Mouse (Mus musculus): ENCODE measurements around the gene Galntl6. TPM values are rescaled to one million over a fixed set of nuclear protein-coding genes. Genes with fewer than 3 reads are reported as not detected.
"Not testable (repeated sequence)": the region's sequence is repeated elsewhere in the genome, so short reads cannot be mapped to it uniquely, and the experiment has no call there.

Gene Galntl6
- polyA plus RNA-seq, 1 experiment = 11.8 TPM

GRCm38 (mm10) chr8:57779551-57779950 lies 1132.9 kb downstream of the Galntl6 start:
- H3K4me1 ChIP-seq (ENCODE audit: control insufficient read depth, insufficient read depth, low read length) = no peaks in the 10 kb centered on the region; the same call in 1 of the 2 replicates
- H3K27ac ChIP-seq (ENCODE audit: insufficient read depth, low read length) = no peak overlapping the region
- no peak overlapping the region for H3K4me3 ChIP-seq (ENCODE audit: insufficient read depth, low read length)
- no peak for TF ChIP-seq CTCF (IDR thresholded peaks at IDR 0.05; ENCODE audit: extremely low read depth, insufficient read depth, low read length)
- TF ChIP-seq POLR2A (IDR thresholded peaks at IDR 0.05; ENCODE audit: extremely low read depth, insufficient read depth, low read length) = no peak

GRCm38 (mm10) chr8:57777988-57778721 lies 1134.3 kb downstream of the Galntl6 start:
- H3K4me3 ChIP-seq (ENCODE audit: insufficient read depth, low read length) = no peak overlapping the region
- H3K4me1 ChIP-seq (ENCODE audit: control insufficient read depth, insufficient read depth, low read length) = no peaks in the 10 kb centered on the region; the same call in 1 of the 2 replicates

GRCm38 (mm10) chr8:57776723-57777122 lies 1135.7 kb downstream of the Galntl6 start:
- no peak for TF ChIP-seq CTCF (IDR thresholded peaks at IDR 0.05; ENCODE audit: extremely low read depth, insufficient read depth, low read length)
- TF ChIP-seq POLR2A (IDR thresholded peaks at IDR 0.05; ENCODE audit: extremely low read depth, insufficient read depth, low read length) = no peak
- H3K4me1 ChIP-seq (ENCODE audit: control insufficient read depth, insufficient read depth, low read length) = peaks cover 2% of the 10 kb centered on the region; the same call in 1 of the 2 replicates
- no peak overlapping the region for H3K4me3 ChIP-seq (ENCODE audit: insufficient read depth, low read length)
- no peak overlapping the region for H3K27ac ChIP-seq (ENCODE audit: insufficient read depth, low read length)

More at GRCm38 (mm10) chr8:57777988-57778721, 1134.3 kb downstream of the Galntl6 start:
- no peak overlapping the region for H3K27ac ChIP-seq (ENCODE audit: insufficient read depth, low read length)
- TF ChIP-seq CTCF (IDR thresholded peaks at IDR 0.05; ENCODE audit: extremely low read depth, insufficient read depth, low read length) (no peak), POLR2A (IDR thresholded peaks at IDR 0.05; ENCODE audit: extremely low read depth, insufficient read depth, low read length) (no peak)

GRCm38 (mm10) chr8:57772732-57773265 lies 1139.6 kb downstream of the Galntl6 start:
- Histone ChIP-seq H3K4me3 (ENCODE audit: insufficient read depth, low read length) (no peak overlapping the region), H3K4me1 (ENCODE audit: control insufficient read depth, insufficient read depth, low read length) (peaks cover 2% of the 10 kb centered on the region; the same call in 1 of the 2 replicates), H3K27ac (ENCODE audit: insufficient read depth, low read length) (no peak overlapping the region)
- TF ChIP-seq CTCF (IDR thresholded peaks at IDR 0.05; ENCODE audit: extremely low read depth, insufficient read depth, low read length) (no peak), POLR2A (IDR thresholded peaks at IDR 0.05; ENCODE audit: extremely low read depth, insufficient read depth, low read length) (no peak)

GRCm38 (mm10) chr8:57767541-57767940 lies 1144.9 kb downstream of the Galntl6 start:
- TF ChIP-seq CTCF (IDR thresholded peaks at IDR 0.05; ENCODE audit: extremely low read depth, insufficient read depth, low read length) = no peak
- TF ChIP-seq POLR2A (IDR thresholded peaks at IDR 0.05; ENCODE audit: extremely low read depth, insufficient read depth, low read length) = no peak
- no peak overlapping the region for H3K4me3 ChIP-seq (ENCODE audit: insufficient read depth, low read length)
- H3K27ac ChIP-seq (ENCODE audit: insufficient read depth, low read length) = no peak overlapping the region
- peaks cover 2% of the 10 kb centered on the region; the same call in 1 of the 2 replicates for H3K4me1 ChIP-seq (ENCODE audit: control insufficient read depth, insufficient read depth, low read length)

GRCm38 (mm10) chr8:57766471-57767065 lies 1145.9 kb downstream of the Galntl6 start:
- no peak for TF ChIP-seq CTCF (IDR thresholded peaks at IDR 0.05; ENCODE audit: extremely low read depth, insufficient read depth, low read length)
- no peak for TF ChIP-seq POLR2A (IDR thresholded peaks at IDR 0.05; ENCODE audit: extremely low read depth, insufficient read depth, low read length)
- no peak overlapping the region for H3K4me3 ChIP-seq (ENCODE audit: insufficient read depth, low read length)
- H3K27ac ChIP-seq (ENCODE audit: insufficient read depth, low read length) = no peak overlapping the region
- H3K4me1 ChIP-seq (ENCODE audit: control insufficient read depth, insufficient read depth, low read length) = peaks cover 2% of the 10 kb centered on the region; the same call in 1 of the 2 replicates

- no peak overlapping the region for H3K27ac ChIP-seq (ENCODE audit: insufficient read depth, low read length)
Observed at GRCm38 (mm10) chr8:57765726-57766351, 1146.6 kb downstream of the Galntl6 start.

GRCm38 (mm10) chr8:57765192-57765591 lies 1147.2 kb downstream of the Galntl6 start:
- peaks cover 2% of the 10 kb centered on the region; the same call in 1 of the 2 replicates for H3K4me1 ChIP-seq (ENCODE audit: control insufficient read depth, insufficient read depth, low read length)
- H3K27ac ChIP-seq (ENCODE audit: insufficient read depth, low read length) = no peak overlapping the region
- no peak overlapping the region for H3K4me3 ChIP-seq (ENCODE audit: insufficient read depth, low read length)
- TF ChIP-seq POLR2A (IDR thresholded peaks at IDR 0.05; ENCODE audit: extremely low read depth, insufficient read depth, low read length) (no peak), CTCF (IDR thresholded peaks at IDR 0.05; ENCODE audit: extremely low read depth, insufficient read depth, low read length) (no peak)

More at GRCm38 (mm10) chr8:57765726-57766351, 1146.6 kb downstream of the Galntl6 start:
- H3K4me1 ChIP-seq (ENCODE audit: control insufficient read depth, insufficient read depth, low read length) = peaks cover 2% of the 10 kb centered on the region; the same call in 1 of the 2 replicates
- H3K4me3 ChIP-seq (ENCODE audit: insufficient read depth, low read length) = no peak overlapping the region
- no peak for TF ChIP-seq POLR2A (IDR thresholded peaks at IDR 0.05; ENCODE audit: extremely low read depth, insufficient read depth, low read length)
- no peak for TF ChIP-seq CTCF (IDR thresholded peaks at IDR 0.05; ENCODE audit: extremely low read depth, insufficient read depth, low read length)

DNA sequence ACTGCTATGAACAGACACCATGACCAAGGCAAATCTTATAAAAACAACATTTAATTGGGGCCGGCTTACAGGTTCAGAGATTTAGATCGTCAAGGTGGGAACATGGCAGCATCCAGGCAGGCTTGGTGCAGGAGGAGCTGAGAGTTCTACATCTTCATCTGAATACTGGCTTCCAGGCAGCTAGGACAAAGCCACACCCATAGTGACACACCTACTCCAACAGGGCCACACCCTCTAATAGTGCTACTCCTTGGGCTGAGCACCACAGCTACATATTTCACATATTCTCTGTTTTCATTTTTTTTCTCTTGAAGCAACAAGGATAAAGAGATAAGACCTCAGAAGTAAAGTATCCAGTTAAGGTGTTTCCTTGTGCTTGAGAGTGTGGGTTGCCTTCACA lies 1149.8 kb downstream of the Galntl6 start:
- H3K4me1 ChIP-seq (ENCODE audit: control insufficient read depth, insufficient read depth, low read length); H3K4me3 ChIP-seq (ENCODE audit: insufficient read depth, low read length); H3K27ac ChIP-seq (ENCODE audit: insufficient read depth, low read length): not testable (repeated sequence)
